Mouse (Mus musculus): ENCODE data around the gene Fpgt.

DNA sequence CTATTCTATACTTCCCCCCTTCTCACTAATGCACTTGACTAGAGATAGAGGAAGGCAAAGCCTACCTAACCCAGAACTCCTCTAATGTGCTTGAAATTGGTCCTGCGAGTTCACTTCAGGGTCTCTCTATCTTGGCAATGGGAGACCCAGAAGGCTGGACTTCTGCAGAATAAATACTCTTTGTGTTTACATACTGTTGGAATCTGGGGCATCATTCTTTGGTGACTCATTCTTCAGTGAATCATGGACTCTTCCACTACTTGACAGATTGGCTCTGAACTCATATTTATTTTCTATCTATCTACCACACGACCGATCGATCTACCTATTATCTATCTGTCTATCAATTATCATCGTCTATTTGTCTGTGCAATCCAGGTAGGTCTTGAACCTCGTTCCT, 1.1 kb downstream of the Fpgt start:
- TF ChIP-seq GATA1 (IDR thresholded peaks at IDR 0.05; ENCODE audit: borderline replicate concordance, low read length): no peak
- no peak for TF ChIP-seq FLI1 (IDR thresholded peaks at IDR 0.05; ENCODE audit: low read length)

Measured in megakaryocyte, embryonic 14.5 days (primary cell).